Mouse (Mus musculus) thymus, postnatal 10 days (tissue): ENCODE results near the gene Aimp2.

Source experiments
- DNase-seq, 2 experiments: peaks; one replicate each; pipeline ENCODE4 v3.0.0; 2021; ENCODE audit warnings: low spot score in 2 of 2

Aimp2 gene

GRCm38 (mm10) chr5:143902111-143902510, 7.5 kb downstream of the Aimp2 start:
- DNase-seq, result no peak

GRCm38 (mm10) chr5:143897635-143898330, 11.9 kb downstream of the Aimp2 start, which contains the start of gene Ankrd61:
TSS of gene Ankrd61 (minus strand) at chr5:143897685.
- DNase-seq, result no peak

- DNase-seq, result no peak
Measured at GRCm38 (mm10) chr5:143893396-143893795, 16.3 kb downstream of the Aimp2 start.

- DNase-seq, result no peak
Measured at GRCm38 (mm10) chr5:143892255-143892886, 17.3 kb downstream of the Aimp2 start.

DNA sequence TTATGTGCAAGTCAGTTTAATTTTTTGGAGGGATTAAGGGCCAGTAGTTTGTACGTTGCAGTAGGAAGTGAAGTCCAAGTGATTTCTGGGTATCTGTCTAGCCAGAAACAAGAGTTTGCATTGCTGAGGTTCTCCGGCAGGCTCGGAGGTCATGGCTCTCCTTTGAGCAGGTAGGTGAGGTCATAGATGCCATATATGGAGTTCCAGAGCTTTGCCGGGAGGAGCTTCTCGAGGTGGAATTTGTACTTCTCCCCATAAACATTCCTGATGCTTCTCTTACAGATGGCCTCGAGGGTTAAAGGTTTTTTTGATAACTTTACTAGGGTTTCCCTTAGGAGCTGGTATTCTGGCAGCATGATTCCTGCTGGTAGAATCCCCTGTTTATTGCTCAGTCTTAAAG, 18.9 kb downstream of the Aimp2 start:
- no peak for DNase-seq

DNA sequence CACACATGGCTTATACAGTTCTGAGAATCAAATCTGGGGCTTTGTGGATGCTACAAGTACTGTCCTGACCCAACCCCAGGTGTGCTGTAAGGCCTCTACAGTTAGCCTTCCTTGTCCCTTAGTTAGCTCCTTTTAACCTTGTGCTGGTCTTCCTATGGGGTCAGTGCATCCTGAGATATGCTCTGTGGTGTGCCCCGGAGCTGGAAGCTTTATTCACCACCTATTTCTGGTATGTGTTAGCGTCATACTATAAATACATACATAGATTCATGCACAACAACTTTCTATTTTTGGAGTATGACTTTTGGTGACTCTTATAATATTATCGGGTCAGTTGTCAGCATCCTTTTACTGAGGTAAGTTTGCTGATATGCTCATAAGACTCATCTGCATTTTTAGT, 24.4 kb downstream of the Aimp2 start:
- no peak for DNase-seq

- no peak for DNase-seq
Measured at GRCm38 (mm10) chr5:143874571-143874970, 35.1 kb downstream of the Aimp2 start.

GRCm38 (mm10) chr5:143871547-143872169, 38.0 kb downstream of the Aimp2 start:
- DNase-seq, result no peak
